Mouse (Mus musculus) layer of hippocampus, adult 9-11 months (tissue): ENCODE results near the gene Eif2ak4.

Experiments used
- DNase-seq: peaks from one replicate; pipeline ENCODE4 v3.0.0; 2022

Eif2ak4 gene

GRCm38 (mm10) chr2:118388341-118389335 is at the start of gene Eif2ak4:
Eif2ak4 (plus strand) TSS chr2:118388618.
- peak; percentile 100 for DNase-seq

- DNase-seq, result no peak
Measured at GRCm38 (mm10) chr2:118341295-118341694, 47.1 kb upstream of the Eif2ak4 start.

- DNase-seq, result no peak
Measured at GRCm38 (mm10) chr2:118343897-118344296, 44.5 kb upstream of the Eif2ak4 start.

GRCm38 (mm10) chr2:118345535-118345934 is 42.9 kb upstream of the Eif2ak4 start:
- no peak for DNase-seq

GRCm38 (mm10) chr2:118353498-118353897 is 34.9 kb upstream of the Eif2ak4 start:
- DNase-seq, result no peak

- DNase-seq, result no peak
Measured at GRCm38 (mm10) chr2:118353916-118354403, 34.5 kb upstream of the Eif2ak4 start.

- no peak for DNase-seq
Measured at GRCm38 (mm10) chr2:118355138-118355719, 33.2 kb upstream of the Eif2ak4 start.

GRCm38 (mm10) chr2:118371841-118372240 is 16.6 kb upstream of the Eif2ak4 start:
- DNase-seq, result no peak

GRCm38 (mm10) chr2:118372561-118372900 is 15.9 kb upstream of the Eif2ak4 start:
- no peak for DNase-seq

GRCm38 (mm10) chr2:118372901-118373571 is 15.4 kb upstream of the Eif2ak4 start, which contains the start of gene Gpr176:
Gpr176 (minus strand) TSS chr2:118373419.
- peak; percentile 31 for DNase-seq

GRCm38 (mm10) chr2:118373572-118374279 is 14.7 kb upstream of the Eif2ak4 start:
- peak; percentile 93 for DNase-seq

- no peak for DNase-seq
Measured at GRCm38 (mm10) chr2:118375522-118375921, 12.9 kb upstream of the Eif2ak4 start.

- no peak for DNase-seq
Measured at GRCm38 (mm10) chr2:118375931-118376330, 12.5 kb upstream of the Eif2ak4 start.

- no peak for DNase-seq
Measured at GRCm38 (mm10) chr2:118379756-118380155, 8.7 kb upstream of the Eif2ak4 start.

GRCm38 (mm10) chr2:118383387-118383786 is 5.0 kb upstream of the Eif2ak4 start:
- no peak for DNase-seq

GRCm38 (mm10) chr2:118389569-118389968 is 1.2 kb downstream of the Eif2ak4 start:
- no peak for DNase-seq

GRCm38 (mm10) chr2:118390072-118390471 is 1.7 kb downstream of the Eif2ak4 start:
- no peak for DNase-seq

- DNase-seq, result no peak
Measured at GRCm38 (mm10) chr2:118391201-118391600, 2.8 kb downstream of the Eif2ak4 start.

GRCm38 (mm10) chr2:118399751-118400150 is 11.3 kb downstream of the Eif2ak4 start:
- DNase-seq, result no peak

GRCm38 (mm10) chr2:118401834-118402727 is 13.7 kb downstream of the Eif2ak4 start:
- DNase-seq, result no peak

- no peak for DNase-seq
Measured at GRCm38 (mm10) chr2:118404336-118404735, 15.9 kb downstream of the Eif2ak4 start.

- DNase-seq, result no peak
Measured at GRCm38 (mm10) chr2:118405568-118405967, 17.1 kb downstream of the Eif2ak4 start.
